9 mouse cellular contexts compared by ENCODE assay signal in the genomic region with DNA sequence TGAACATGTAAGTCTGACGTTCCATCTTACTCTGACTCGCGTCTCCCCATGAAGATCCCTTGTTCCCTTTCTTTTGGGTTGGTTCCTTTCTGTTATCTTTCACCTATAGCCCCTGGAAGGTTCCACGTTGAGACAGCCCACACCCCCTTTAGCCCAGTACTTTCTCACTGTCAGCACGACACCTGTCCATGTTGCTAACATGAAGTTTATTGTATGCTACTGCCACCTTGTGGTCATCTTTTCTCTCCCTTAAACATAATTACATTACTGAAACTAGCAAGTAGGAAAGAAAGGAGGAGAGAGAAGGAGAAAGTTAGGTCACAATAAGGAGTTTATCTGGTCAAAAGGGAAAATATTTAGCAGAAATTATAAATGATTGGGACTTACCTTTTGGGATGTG. TPM values are rescaled to one million over a fixed set of nuclear protein-coding genes. Genes with fewer than 3 reads are reported as not detected.
DNase-seq lines count a peak whose midpoint lies in the region; ATAC-seq and TF ChIP-seq lines count a peak whose summit lies in the region.
"Had no signal": no experiment of that assay in that cellular context is flagged by ENCODE, and none has a peak within 500 bp of the region (broad histone marks: within the 10 kb centered on the region; RNA-seq: fewer than 3 reads in every experiment).

No protein-coding gene starts in this region.

- H3K9ac ChIP-seq in embryonic facial prominence, embryonic 14.5 days (ENCODE audit: low read depth, low read length), result no peak overlapping the region
- H3K9ac ChIP-seq: limb, embryonic 15.5 days had no signal

- H3K27ac ChIP-seq in layer of hippocampus, adult 2 months, result no peak overlapping the region
- no peak overlapping the region for H3K27ac ChIP-seq in embryonic facial prominence, embryonic 14.5 days (replicated peaks; ENCODE audit: low read depth, low read length)
- no peak overlapping the region for H3K27ac ChIP-seq in small intestine, adult 2 months (ENCODE audit: insufficient read depth, low read depth, low read length)
- H3K27ac ChIP-seq: limb, embryonic 15.5 days had no signal

- intact Hi-C loops in left cerebral cortex, postnatal 4 days (cut with DNase I), result no loop called here

- H3K4me1 ChIP-seq in embryonic facial prominence, embryonic 14.5 days (ENCODE audit: control insufficient read depth, insufficient read depth, low read length), result no peaks in the 10 kb centered on the region
- H3K4me1 ChIP-seq in small intestine, adult 2 months (ENCODE audit: control insufficient read depth, insufficient read depth, insufficient read length, low read length), result no peaks in the 10 kb centered on the region
- H3K4me1 ChIP-seq: limb, embryonic 15.5 days had no signal

- WGBS in embryonic facial prominence, embryonic 14.5 days, result 52% methylated on average over 5 of the region's 5 CpGs
- 37% methylated on average over 5 of the region's 5 CpGs for WGBS in small intestine, adult 2 months

- no peaks in the 10 kb centered on the region for H3K9me3 ChIP-seq in embryonic facial prominence, embryonic 14.5 days (ENCODE audit: control insufficient read depth, low read length)
- H3K9me3 ChIP-seq: limb, embryonic 15.5 days had no signal

- H3K4me2 ChIP-seq in embryonic facial prominence, embryonic 14.5 days (ENCODE audit: low read depth, low read length), result no peak overlapping the region
- H3K4me2 ChIP-seq: limb, embryonic 15.5 days had no signal

- DNase-seq in cerebellum, adult 8-10 months, result peak; percentile 37
- no peak for DNase-seq in cerebellum, postnatal 4 days (ENCODE audit: low spot score in 2 of 2)
- peak in 1 of 2 experiments; percentile 8 for DNase-seq in layer of hippocampus, adult 2 months (ENCODE audit: low spot score in 2 of 2)
- DNase-seq in layer of hippocampus, adult 8-10 months (ENCODE audit: low spot score in 2 of 2), result no peak
- DNase-seq in ES-CJ7 (ENCODE audit: low read depth, low spot score), result peak; percentile 26
- peak; percentile 60 for DNase-seq in embryonic facial prominence, embryonic 14.5 days (ENCODE audit: low spot score)
- no peak for DNase-seq in left cerebral cortex, postnatal 4 days

- TF ChIP-seq CTCF in layer of hippocampus, adult 2 months (conservative IDR thresholded peaks at IDR 0.05), result peak; percentile 74
- peak; percentile 9; the same call in 1 of the 2 replicates for TF ChIP-seq CTCF in small intestine, adult 2 months (IDR thresholded peaks at IDR 0.05; ENCODE audit: extremely low read depth, insufficient read length, insufficient replicate concordance, low read depth, low read length)

- 0 out of 2 replicates have a peak, but pooled peaks cover 4% of the 10 kb centered on the region for H3K36me3 ChIP-seq in embryonic facial prominence, embryonic 14.5 days (ENCODE audit: control insufficient read depth, insufficient read depth, low read length)
- no peaks in the 10 kb centered on the region for H3K36me3 ChIP-seq in small intestine, adult 2 months (ENCODE audit: control insufficient read depth, insufficient read depth, low read length)

- no peak for ATAC-seq in embryonic facial prominence, embryonic 14.5 days (ENCODE audit: low read depth)

- H3K4me3 ChIP-seq in layer of hippocampus, adult 2 months, result no peak overlapping the region
- H3K4me3 ChIP-seq in embryonic facial prominence, embryonic 14.5 days (ENCODE audit: low read depth, low read length), result no peak overlapping the region
- H3K4me3 ChIP-seq in small intestine, adult 2 months (ENCODE audit: low read depth, low read length), result no peak overlapping the region
- H3K4me3 ChIP-seq: limb, embryonic 15.5 days had no signal

- TF ChIP-seq POLR2A in small intestine, adult 2 months (IDR thresholded peaks at IDR 0.05; ENCODE audit: low read depth, low read length), result no peak

- H3K27me3 ChIP-seq in embryonic facial prominence, embryonic 14.5 days (replicated peaks; ENCODE audit: control insufficient read depth, insufficient read depth, low read length), result no peaks in the 10 kb centered on the region
- no peaks in the 10 kb centered on the region for H3K27me3 ChIP-seq in small intestine, adult 2 months (ENCODE audit: control insufficient read depth, insufficient read depth, low read length)
- H3K27me3 ChIP-seq: limb, embryonic 15.5 days had no signal

RNA-seq across cellular contexts. Expression of a gene that starts 16.0 kb away (rescaled TPM):
- total RNA-seq in layer of hippocampus, adult 2 months (2021), result 100 to 1,000 TPM; 138 to 146 TPM
- 100 to 1,000 TPM; 145 to 147 (median 145) TPM for total RNA-seq in layer of hippocampus, adult 8-10 months (2022)
- polyA plus RNA-seq in embryonic facial prominence, embryonic 14.5 days (2014; fragmentation: Nextera tagmentation; extraction: Ambion mirVana), result 18.6 and 19.0 TPM in 2 replicates
- 1.8 and 2.2 TPM in 2 replicates for polyA plus RNA-seq in small intestine, adult 2 months (2012; rRNA removed)
- 100 to 1,000 TPM; 144 to 164 TPM for total RNA-seq in left cerebral cortex, postnatal 4 days (2021)

RNA-seq across cellular contexts. Expression of a gene that starts 24.6 kb away (rescaled TPM):
- 10 to 100 TPM; 16.1 to 18.9 TPM for total RNA-seq in layer of hippocampus, adult 2 months (2021)
- total RNA-seq in layer of hippocampus, adult 8-10 months (2022), result 10 to 100 TPM; 18.3 to 20.6 (median 19.2) TPM
- polyA plus RNA-seq in embryonic facial prominence, embryonic 14.5 days (2014; fragmentation: Nextera tagmentation; extraction: Ambion mirVana), result 47.0 and 49.5 TPM in 2 replicates
- 1.1 and 1.6 TPM in 2 replicates for polyA plus RNA-seq in small intestine, adult 2 months (2012; rRNA removed)
- total RNA-seq in left cerebral cortex, postnatal 4 days (2021), result 10 to 100 TPM; 15.5 to 19.2 TPM

Comparison
In these comparisons a context has a peak if more than half of its experiments do, and no peak if none do; other contexts are left out.
1. DNase-seq: peak in cerebellum, adult 8-10 months (single experiment), ES-CJ7 (single experiment) and embryonic facial prominence, embryonic 14.5 days (single experiment); none in cerebellum, postnatal 4 days (0 of 2), layer of hippocampus, adult 8-10 months (0 of 2) and left cerebral cortex, postnatal 4 days (single experiment).